Mouse (Mus musculus) testis, adult 2 months (tissue): ENCODE results near the gene Aldh6a1.

Source experiments
- CTCF ChIP-seq: fragments of 200-500 bp; IDR thresholded peaks from 2 replicates; pipeline ENCODE4 v1.5.1; 2012; ENCODE audit warnings: low read depth, mild to moderate bottlenecking, inconsistent platforms, low read length, moderate library complexity; ENCODE audit not compliant: control insufficient read depth, insufficient read depth, insufficient replicate concordance
- POLR2A ChIP-seq: fragments of 200-500 bp; IDR thresholded peaks from 2 replicates; pipeline ENCODE4 v1.6.1; 2012; ENCODE audit warnings: low read depth, mild to moderate bottlenecking, inconsistent platforms, low read length, moderate library complexity; ENCODE audit not compliant: control insufficient read depth

GRCm38 (mm10) chr12:84496795-84497194 is 46.0 kb upstream of the Aldh6a1 start:
- TF ChIP-seq CTCF = no peak
- TF ChIP-seq POLR2A = no peak
